Mouse (Mus musculus): ENCODE data around the gene Slc37a2. TPM values are rescaled to one million over a fixed set of nuclear protein-coding genes. Genes with fewer than 3 reads are reported as not detected.
A peak's percentile ranks its signal among the peaks of the same experiment; 100 is the strongest.

Slc37a2 gene
- total and polyA plus RNA-seq, 2 experiments from 2014 or later = 1.6 to 2.7 TPM

DNA sequence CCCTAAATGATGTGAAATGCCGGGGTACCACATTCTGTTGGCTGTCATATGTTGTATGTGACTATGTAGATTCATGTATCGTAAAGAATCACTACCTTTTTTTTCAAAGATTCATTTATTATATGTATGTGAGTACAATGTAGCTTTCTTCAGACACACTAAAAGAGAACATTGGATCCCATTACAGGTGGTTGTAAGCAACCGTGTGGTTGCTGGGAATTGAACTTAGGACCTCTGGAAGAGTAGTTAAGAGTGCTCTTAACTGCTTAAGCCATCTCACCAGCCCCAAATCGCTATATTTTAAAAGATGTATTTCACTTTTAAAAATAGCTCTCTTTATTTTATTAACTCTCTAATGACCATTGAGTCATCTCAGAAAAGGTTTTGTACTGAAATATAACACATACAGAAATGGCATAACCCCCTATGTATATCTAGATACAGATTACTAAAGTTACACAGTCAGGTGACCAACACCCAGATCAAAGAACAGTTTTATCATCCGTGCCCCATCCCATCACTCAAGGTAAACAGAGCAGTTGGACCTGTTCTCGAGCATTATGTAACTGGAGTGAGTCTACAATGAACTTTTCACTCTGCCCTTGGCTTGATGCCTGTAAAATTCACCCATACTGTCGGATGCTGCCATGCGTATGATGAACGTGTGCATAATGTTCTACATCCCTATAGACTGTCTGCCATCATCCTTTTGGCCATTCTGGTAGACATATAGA lies 41.0 kb downstream of the Slc37a2 start:
- Histone ChIP-seq H3K27me3 (ENCODE audit: insufficient read depth, low read length) (no peaks in the 10 kb centered on the region), H3K9me3 (ENCODE audit: low read length) (no peaks in the 10 kb centered on the region)
- 87% methylated on average over 9 of the region's 9 CpGs for WGBS

DNA sequence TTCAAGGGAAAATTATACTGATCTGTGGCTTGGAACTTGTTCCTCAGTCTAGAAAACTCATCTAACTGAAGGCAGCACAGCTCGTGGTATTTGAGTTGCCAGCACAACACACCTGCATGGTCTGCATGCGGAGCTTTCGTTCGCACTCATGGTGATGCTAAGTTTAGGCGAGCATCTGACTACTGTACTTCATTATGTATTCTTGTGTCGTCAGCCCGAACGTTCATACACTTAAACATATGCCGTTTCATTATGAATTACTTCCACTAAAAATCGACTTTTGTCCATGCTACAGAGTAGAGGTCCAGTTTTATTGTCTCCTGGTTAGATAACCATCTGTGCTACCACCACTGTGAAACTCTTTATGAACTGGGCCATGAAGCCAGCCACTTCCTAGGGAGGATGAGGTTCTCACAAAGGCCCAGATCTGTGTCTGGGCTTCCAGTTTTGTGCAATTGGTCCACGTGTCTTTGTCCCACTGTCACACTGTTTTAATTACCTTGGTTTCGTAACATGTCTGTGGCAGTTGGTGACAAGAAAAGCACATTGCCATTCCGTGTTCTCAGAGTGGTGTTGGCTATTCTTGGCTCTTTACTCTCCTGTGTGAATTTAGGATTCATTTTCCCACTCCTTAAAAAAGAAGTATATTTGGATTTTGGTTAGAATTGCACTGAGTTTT lies 42.3 kb downstream of the Slc37a2 start:
- Histone ChIP-seq H3K4me3 (ENCODE audit: low read depth, low read length) (no peak overlapping the region), H3K27me3 (ENCODE audit: insufficient read depth, low read length) (no peaks in the 10 kb centered on the region), H3K27ac (ENCODE audit: low read depth, low read length) (peak overlapping the region; percentile 59; the same call in 1 of the 2 replicates), H3K4me1 (ENCODE audit: insufficient read depth) (peaks cover 4% of the 10 kb centered on the region; the same call in 1 of the 2 replicates), H3K9ac (no peak overlapping the region), H3K36me3 (ENCODE audit: insufficient read depth) (no peaks in the 10 kb centered on the region), H3K4me2 (ENCODE audit: low read depth) (no peak overlapping the region), H3K9me3 (ENCODE audit: low read length) (no peaks in the 10 kb centered on the region)
- TF ChIP-seq CTCF (IDR thresholded peaks at IDR 0.05; ENCODE audit: low read depth) = no peak
- DNase-seq (peak; percentile 54), ATAC-seq (peak; percentile 40; the same call in 1 of the 2 replicates)
- WGBS = 60% methylated on average over 13 of the region's 13 CpGs

More for the DNA sequence above, 41.0 kb downstream of the Slc37a2 start:
- H3K36me3 ChIP-seq (ENCODE audit: insufficient read depth) = 0 out of 2 replicates have a peak, but pooled peaks cover 4% of the 10 kb centered on the region
- H3K4me1 ChIP-seq (ENCODE audit: insufficient read depth) = peaks cover 4% of the 10 kb centered on the region; the same call in 1 of the 2 replicates
- H3K27ac ChIP-seq (ENCODE audit: low read depth, low read length) = no peak overlapping the region
- DNase-seq (no peak), ATAC-seq (no peak)
- H3K9ac ChIP-seq = no peak overlapping the region
- H3K4me3 ChIP-seq (ENCODE audit: low read depth, low read length) = no peak overlapping the region
- TF ChIP-seq CTCF (IDR thresholded peaks at IDR 0.05; ENCODE audit: low read depth) = no peak
- H3K4me2 ChIP-seq (ENCODE audit: low read depth) = no peak overlapping the region

DNA sequence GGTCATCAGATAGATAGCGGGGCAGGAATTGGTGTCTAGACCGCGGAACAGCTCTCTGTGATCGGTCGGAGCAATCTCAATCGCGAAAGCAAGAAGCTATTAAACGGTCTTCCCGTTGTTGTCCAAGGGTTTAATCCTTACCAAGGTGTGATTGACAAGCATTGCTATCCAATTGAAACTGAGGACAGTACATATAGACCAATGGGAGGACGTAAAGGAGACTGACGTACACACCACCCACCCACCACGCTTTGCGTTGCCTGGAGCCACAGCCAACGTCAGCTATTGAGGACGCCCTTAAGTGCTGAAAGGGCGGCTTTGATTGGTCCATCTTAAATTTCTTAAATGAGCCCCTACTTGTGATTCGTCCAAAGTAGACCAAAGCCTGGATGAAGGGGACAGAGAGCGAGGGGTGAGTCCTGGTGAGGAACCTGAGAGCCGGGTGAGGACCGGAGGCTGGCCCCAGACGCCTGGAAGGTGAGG lies 47.6 kb downstream of the Slc37a2 start, which contains the start of gene Tmem218:
Gene Tmem218 (plus strand): TSS at position 295 of the 483 bp plus-strand sequence.
- peak within 1 kb of the TSS; percentile 54 for H3K9ac ChIP-seq
- peak within 1 kb of the TSS; percentile 68 for H3K4me2 ChIP-seq (ENCODE audit: low read depth)
- H3K9me3 ChIP-seq (ENCODE audit: low read length) = no peaks in the 10 kb centered on the region
- peak within 1 kb of the TSS; percentile 68 for H3K4me3 ChIP-seq (ENCODE audit: low read depth, low read length)
- peak within 1 kb of the TSS; percentile 79 for H3K27ac ChIP-seq (ENCODE audit: low read depth, low read length)
- no peaks in the 10 kb centered on the region for H3K36me3 ChIP-seq (ENCODE audit: insufficient read depth)
- H3K27me3 ChIP-seq (ENCODE audit: insufficient read depth, low read length) = no peaks in the 10 kb centered on the region
- DNase-seq = peak; percentile 99
- under 1% methylated on average over 21 of the region's 21 CpGs for WGBS
- ATAC-seq = peak; percentile 100
- no peak for TF ChIP-seq CTCF (IDR thresholded peaks at IDR 0.05; ENCODE audit: low read depth)
- H3K4me1 ChIP-seq (ENCODE audit: insufficient read depth) = 0 out of 2 replicates have a peak, but pooled peaks cover 3% of the 10 kb centered on the region

DNA sequence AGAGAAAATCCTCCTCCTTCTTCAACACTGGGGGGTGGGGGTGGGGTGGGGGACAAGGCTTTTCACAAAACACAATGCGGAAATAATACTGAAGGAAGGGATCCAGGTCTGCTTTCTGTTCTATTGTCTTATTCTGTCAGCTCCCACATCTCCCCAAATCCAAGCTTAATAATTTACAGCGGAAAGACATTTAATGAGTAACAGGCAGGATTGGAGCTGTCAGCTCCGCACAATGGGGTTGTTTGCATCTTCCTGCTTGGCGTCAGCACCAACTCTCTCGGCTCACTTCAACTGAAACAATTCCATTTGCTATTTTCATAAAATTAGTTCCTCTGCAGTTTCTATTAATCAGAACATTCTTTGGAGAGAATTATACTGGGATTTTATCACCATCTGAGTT lies 51.7 kb downstream of the Slc37a2 start:
- H3K4me1 ChIP-seq (ENCODE audit: insufficient read depth) = 0 out of 2 replicates have a peak, but pooled peaks cover 3% of the 10 kb centered on the region
- H3K9me3 ChIP-seq (ENCODE audit: low read length) = no peaks in the 10 kb centered on the region
- no peak overlapping the region for H3K4me3 ChIP-seq (ENCODE audit: low read depth, low read length)
- no peaks in the 10 kb centered on the region for H3K36me3 ChIP-seq (ENCODE audit: insufficient read depth)
- H3K9ac ChIP-seq = no peak overlapping the region
- WGBS = 16% methylated on average over 5 of the region's 5 CpGs
- DNase-seq (peak; percentile 18), ATAC-seq (no peak; the same call in 1 of the 2 replicates)
- H3K4me2 ChIP-seq (ENCODE audit: low read depth) = no peak overlapping the region
- TF ChIP-seq CTCF (IDR thresholded peaks at IDR 0.05; ENCODE audit: low read depth) = no peak
- H3K27ac ChIP-seq (ENCODE audit: low read depth, low read length) = peak overlapping the region; percentile 51; the same call in 1 of the 2 replicates
- H3K27me3 ChIP-seq (ENCODE audit: insufficient read depth, low read length) = no peaks in the 10 kb centered on the region

DNA sequence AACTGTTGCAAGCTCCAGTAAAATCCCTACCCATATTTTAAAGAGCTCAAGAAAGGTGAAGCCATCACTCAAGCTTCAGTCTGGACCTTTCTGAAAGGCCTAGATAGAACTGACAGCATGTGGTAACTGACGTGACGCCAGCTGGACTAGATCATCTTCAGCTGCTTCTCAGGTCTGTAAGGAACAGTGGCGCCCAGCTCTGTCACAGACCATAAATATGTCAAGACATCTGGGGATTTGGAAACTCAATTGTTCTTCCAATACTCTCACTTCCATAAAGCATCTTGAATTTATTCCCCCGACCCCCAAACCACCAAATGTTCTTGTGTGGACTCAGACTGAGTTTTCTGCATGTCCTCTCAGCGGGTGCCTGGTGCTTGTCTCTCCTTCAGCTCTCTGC lies 55.1 kb downstream of the Slc37a2 start:
- no peak for TF ChIP-seq CTCF (IDR thresholded peaks at IDR 0.05; ENCODE audit: low read depth)
- no peaks in the 10 kb centered on the region for H3K36me3 ChIP-seq (ENCODE audit: insufficient read depth)
- H3K4me1 ChIP-seq (ENCODE audit: insufficient read depth) = no peaks in the 10 kb centered on the region; the same call in 1 of the 2 replicates
- H3K27me3 ChIP-seq (ENCODE audit: insufficient read depth, low read length) = no peaks in the 10 kb centered on the region
- no peak overlapping the region for H3K27ac ChIP-seq (ENCODE audit: low read depth, low read length)
- H3K4me2 ChIP-seq (ENCODE audit: low read depth) = no peak overlapping the region
- no peak for DNase-seq
- ATAC-seq = no peak
- H3K4me3 ChIP-seq (ENCODE audit: low read depth, low read length) = no peak overlapping the region
- no peak overlapping the region for H3K9ac ChIP-seq
- 87% methylated on average over 5 of the region's 5 CpGs for WGBS
- no peaks in the 10 kb centered on the region for H3K9me3 ChIP-seq (ENCODE audit: low read length)

DNA sequence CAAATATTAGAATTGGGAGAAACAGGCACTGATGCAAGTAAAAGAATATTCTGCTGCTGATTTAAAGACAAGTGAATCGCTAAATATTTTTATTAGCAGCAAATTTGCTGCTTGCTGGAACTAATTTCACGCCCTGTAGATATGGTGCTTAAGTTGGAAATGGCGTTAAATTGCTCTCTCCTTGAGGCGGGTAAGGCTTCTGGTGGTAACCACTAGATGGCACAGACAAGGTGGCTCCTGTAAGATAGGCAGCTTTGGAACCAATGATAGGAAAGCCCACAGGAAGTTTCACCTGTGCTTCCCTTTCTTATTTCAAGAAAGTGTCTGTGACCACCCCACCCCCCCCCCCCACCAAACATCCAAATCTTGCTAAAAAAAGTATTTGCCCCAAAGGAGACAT lies 58.5 kb downstream of the Slc37a2 start:
- H3K4me1 ChIP-seq (ENCODE audit: insufficient read depth) = no peaks in the 10 kb centered on the region; the same call in 1 of the 2 replicates
- no peak overlapping the region for H3K4me3 ChIP-seq (ENCODE audit: low read depth, low read length)
- TF ChIP-seq CTCF (IDR thresholded peaks at IDR 0.05; ENCODE audit: low read depth) = no peak
- no peak for DNase-seq
- ATAC-seq = no peak
- H3K27me3 ChIP-seq (ENCODE audit: insufficient read depth, low read length) = no peaks in the 10 kb centered on the region
- no peak overlapping the region for H3K27ac ChIP-seq (ENCODE audit: low read depth, low read length)
- H3K9ac ChIP-seq = no peak overlapping the region
- WGBS = 88% methylated on average over 4 of the region's 4 CpGs
- no peak overlapping the region for H3K4me2 ChIP-seq (ENCODE audit: low read depth)
- H3K36me3 ChIP-seq (ENCODE audit: insufficient read depth) = no peaks in the 10 kb centered on the region
- H3K9me3 ChIP-seq (ENCODE audit: low read length) = no peaks in the 10 kb centered on the region

Data from forebrain, postnatal 0 days (tissue).